Mouse (Mus musculus) intestine, embryonic 16.5 days (tissue): ENCODE data around the gene Sik3. TPM values are rescaled to one million over a fixed set of nuclear protein-coding genes. Genes with fewer than 3 reads are reported as not detected.
"Not testable (repeated sequence)": the region's sequence is repeated elsewhere in the genome, so short reads cannot be mapped to it uniquely, and the experiment has no call there.

ENCODE experiments used
- ATAC-seq: fragments of 200-750 bp; cut with Nextera tagmentation; 2 replicates; pipeline ENCODE4 v1.8.0; 2017; ENCODE audit warnings: moderate TSS enrichment, moderate library complexity
- H3K27ac ChIP-seq: fragments of 300-500 bp; sonication (generic); 2 replicates; pipeline ENCODE4 v1.5.1; 2014; ENCODE audit warnings: mild to moderate bottlenecking, low read length
- H3K27me3 ChIP-seq: fragments of 300-500 bp; sonication (generic); replicated peaks from 2 replicates; pipeline ENCODE4 v1.6.1; 2014; ENCODE audit warnings: low read length, control low read depth, mixed read lengths; ENCODE audit not compliant: control insufficient read depth, insufficient read depth
- H3K36me3 ChIP-seq: fragments of 300-500 bp; sonication (generic); 2 replicates; pipeline ENCODE4 v1.6.1; 2014; ENCODE audit warnings: low read length, control low read depth; ENCODE audit not compliant: control insufficient read depth, insufficient read depth
- H3K4me1 ChIP-seq: fragments of 300-500 bp; sonication (generic); 2 replicates; pipeline ENCODE4 v1.6.1; 2014; ENCODE audit warnings: low read length, control low read depth, mixed read lengths; ENCODE audit not compliant: control insufficient read depth, insufficient read depth
- H3K4me2 ChIP-seq: fragments of 300-500 bp; sonication (generic); 2 replicates; pipeline ENCODE4 v1.6.1; 2014; ENCODE audit warnings: low read depth, low read length, control low read depth
- H3K4me3 ChIP-seq: fragments of 300-500 bp; sonication (generic); 2 replicates; pipeline ENCODE4 v1.5.1; 2014; ENCODE audit warnings: mild to moderate bottlenecking, low read length
- H3K9ac ChIP-seq: fragments of 300-500 bp; sonication (generic); 2 replicates; pipeline ENCODE4 v1.6.1; 2014; ENCODE audit warnings: low read depth, low read length
- H3K9me3 ChIP-seq: fragments of 300-500 bp; sonication (generic); 2 replicates; pipeline ENCODE4 v1.6.1; 2016; ENCODE audit warnings: low read length, control low read depth; ENCODE audit not compliant: control insufficient read depth
- whole genome bisulfite sequencing: fragments of 180-500 bp; shearing (Covaris S2); extraction: QIAGEN DNeasy Blood & Tissue Kit; methylation state at CpG from one replicate; pipeline ENCODE4 v1.1.7; 2014; 5-methylcytosine and 5-hydroxymethylcytosine counted together
- polyA plus RNA-seq: library from polyadenylated mRNA; unstranded; fragments of >200 nt; fragmentation: Nextera tagmentation; extraction: Ambion mirVana; gene quantifications from 2 replicates; pipeline ENCODE4 v1.2.1, GENCODE M21; 2015

Gene Sik3
- polyA plus RNA-seq, 1 experiment from 2014 or later: 5.2 TPM

DNA sequence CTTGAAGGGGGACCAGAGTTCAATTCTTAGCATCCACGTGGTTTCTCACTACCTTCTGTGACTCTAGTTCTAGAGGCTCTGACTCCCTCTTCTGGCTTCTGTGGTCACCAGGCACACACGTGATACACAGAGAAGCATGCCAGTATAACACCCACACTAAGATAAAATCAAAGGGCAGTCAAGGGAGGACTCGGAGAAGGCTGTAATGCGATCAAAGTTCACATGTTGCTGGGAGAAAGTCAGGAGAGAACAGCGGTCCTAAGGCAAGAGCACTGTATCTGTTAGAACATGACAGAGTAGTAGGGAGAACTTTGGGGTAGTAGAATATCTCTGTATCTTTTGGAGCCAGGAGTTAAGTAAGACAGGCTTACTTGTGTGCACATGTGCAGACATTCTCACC, 136.8 kb downstream of the Sik3 start:
- no peaks in the 10 kb centered on the region for H3K9me3 ChIP-seq
- H3K36me3 ChIP-seq: no peaks in the 10 kb centered on the region
- peaks cover 26% of the 10 kb centered on the region for H3K4me1 ChIP-seq
- no peak overlapping the region for H3K9ac ChIP-seq
- no peak overlapping the region for H3K4me3 ChIP-seq
- no peaks in the 10 kb centered on the region for H3K27me3 ChIP-seq
- no peak overlapping the region for H3K4me2 ChIP-seq
- peak; percentile 80 for ATAC-seq
- 0 out of 2 replicates have a peak overlapping the region, but pooled peaks have one; percentile 69 for H3K27ac ChIP-seq
- 61% methylated on average over 5 of the region's 5 CpGs for WGBS

DNA sequence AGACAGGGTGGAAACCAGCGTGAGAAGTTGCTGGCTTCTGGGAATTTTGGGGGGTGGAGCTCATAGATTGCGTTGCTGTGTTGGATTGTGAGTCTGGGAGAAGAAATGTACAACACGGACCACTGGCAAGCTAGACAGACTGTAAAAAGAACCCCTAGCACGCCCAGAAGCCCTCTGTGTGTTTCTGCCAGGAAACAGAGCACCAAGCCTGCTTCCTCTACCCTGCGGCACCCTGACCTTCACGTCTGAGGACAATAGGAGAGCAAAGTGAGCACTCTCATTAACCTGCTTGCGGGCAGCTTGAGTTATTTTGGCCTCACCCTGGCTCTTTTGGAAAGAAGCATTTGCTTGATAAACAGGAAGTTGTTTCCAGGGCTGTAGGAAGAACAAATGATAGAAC, 137.5 kb downstream of the Sik3 start:
- no peak overlapping the region for H3K4me3 ChIP-seq
- H3K4me2 ChIP-seq: no peak overlapping the region
- H3K9me3 ChIP-seq: no peaks in the 10 kb centered on the region
- WGBS: 62% methylated on average over 7 of the region's 7 CpGs
- no peaks in the 10 kb centered on the region for H3K36me3 ChIP-seq
- H3K27ac ChIP-seq: peak overlapping the region; percentile 69; the same call in 1 of the 2 replicates
- H3K9ac ChIP-seq: no peak overlapping the region
- H3K4me1 ChIP-seq: peaks cover 30% of the 10 kb centered on the region
- ATAC-seq: peak; percentile 32; the same call in 1 of the 2 replicates
- H3K27me3 ChIP-seq: no peaks in the 10 kb centered on the region

DNA sequence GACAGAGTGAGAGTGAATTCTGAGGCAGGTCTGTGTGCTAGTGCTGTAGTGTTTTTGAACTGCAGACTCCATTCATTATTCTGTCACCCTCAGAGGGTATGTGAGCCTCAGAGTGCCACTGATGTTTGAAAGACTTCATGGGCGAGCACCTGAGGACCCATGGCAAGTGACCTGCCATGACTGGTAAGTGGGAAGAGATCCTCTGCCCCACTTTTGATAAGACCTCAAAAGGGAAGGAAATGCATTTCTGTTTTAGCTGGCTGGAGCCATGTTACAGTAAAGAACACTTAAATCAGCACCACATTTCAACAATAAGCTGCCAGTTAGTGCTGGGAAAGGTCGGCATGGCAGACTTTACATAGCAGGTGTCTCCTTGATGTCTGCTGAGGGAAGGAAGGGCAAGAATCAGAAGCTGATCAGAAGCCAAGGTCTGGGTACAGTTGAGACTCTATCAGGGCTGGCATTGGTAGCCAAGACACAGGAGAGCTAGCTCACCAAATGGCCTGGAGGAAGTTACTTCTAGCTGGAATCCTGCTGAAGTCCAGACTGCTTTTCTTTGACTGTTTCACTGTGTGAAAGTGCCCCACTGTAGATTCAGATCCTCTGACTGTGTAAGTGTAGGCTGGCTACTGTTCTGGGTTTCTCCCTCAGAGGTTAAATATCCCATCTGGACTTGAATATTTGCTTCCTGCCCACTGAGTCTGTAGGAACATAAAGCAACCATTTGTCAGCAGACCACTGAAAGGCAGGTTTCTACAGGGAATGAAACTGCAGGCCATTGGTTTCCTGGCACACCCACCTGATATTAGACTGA, 138.5 kb downstream of the Sik3 start:
- H3K27ac ChIP-seq: peak overlapping the region; percentile 69
- no peak overlapping the region for H3K4me3 ChIP-seq
- WGBS: 64% methylated on average over 2 of the region's 2 CpGs
- 0 out of 2 replicates have a peak overlapping the region, but pooled peaks have one; percentile 2 for H3K9ac ChIP-seq
- no peak overlapping the region; the same call in 1 of the 2 replicates for H3K4me2 ChIP-seq
- H3K4me1 ChIP-seq: peaks cover 31% of the 10 kb centered on the region
- no peaks in the 10 kb centered on the region for H3K36me3 ChIP-seq
- ATAC-seq: no peak
- no peaks in the 10 kb centered on the region for H3K9me3 ChIP-seq
- H3K27me3 ChIP-seq: no peaks in the 10 kb centered on the region

DNA sequence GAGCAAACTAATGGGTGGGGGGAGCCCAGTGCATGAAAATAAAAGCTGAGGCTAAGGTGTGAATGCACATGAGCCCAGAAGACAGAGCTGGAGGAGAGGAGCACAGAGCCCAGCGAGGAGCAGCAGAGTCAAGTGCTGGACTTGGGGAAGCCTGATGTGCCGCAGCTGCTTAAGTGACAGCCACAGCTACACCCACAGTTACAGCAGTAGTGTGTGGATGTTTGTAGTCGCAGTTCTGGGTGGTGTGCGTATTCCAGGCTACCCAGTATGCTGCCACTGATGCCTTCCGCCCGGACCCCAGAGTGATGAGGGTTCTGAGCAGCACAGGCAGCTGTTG, 139.1 kb downstream of the Sik3 start:
- H3K4me1 ChIP-seq: peaks cover 31% of the 10 kb centered on the region
- no peaks in the 10 kb centered on the region for H3K27me3 ChIP-seq
- H3K4me3 ChIP-seq: no peak overlapping the region
- peak overlapping the region; percentile 69 for H3K27ac ChIP-seq
- WGBS: 45% methylated on average over 6 of the region's 6 CpGs
- H3K36me3 ChIP-seq: no peaks in the 10 kb centered on the region
- peak; percentile 34; the same call in 1 of the 2 replicates for ATAC-seq
- H3K9me3 ChIP-seq: no peaks in the 10 kb centered on the region
- 0 out of 2 replicates have a peak overlapping the region, but pooled peaks have one; percentile 2 for H3K9ac ChIP-seq
- no peak overlapping the region; the same call in 1 of the 2 replicates for H3K4me2 ChIP-seq

DNA sequence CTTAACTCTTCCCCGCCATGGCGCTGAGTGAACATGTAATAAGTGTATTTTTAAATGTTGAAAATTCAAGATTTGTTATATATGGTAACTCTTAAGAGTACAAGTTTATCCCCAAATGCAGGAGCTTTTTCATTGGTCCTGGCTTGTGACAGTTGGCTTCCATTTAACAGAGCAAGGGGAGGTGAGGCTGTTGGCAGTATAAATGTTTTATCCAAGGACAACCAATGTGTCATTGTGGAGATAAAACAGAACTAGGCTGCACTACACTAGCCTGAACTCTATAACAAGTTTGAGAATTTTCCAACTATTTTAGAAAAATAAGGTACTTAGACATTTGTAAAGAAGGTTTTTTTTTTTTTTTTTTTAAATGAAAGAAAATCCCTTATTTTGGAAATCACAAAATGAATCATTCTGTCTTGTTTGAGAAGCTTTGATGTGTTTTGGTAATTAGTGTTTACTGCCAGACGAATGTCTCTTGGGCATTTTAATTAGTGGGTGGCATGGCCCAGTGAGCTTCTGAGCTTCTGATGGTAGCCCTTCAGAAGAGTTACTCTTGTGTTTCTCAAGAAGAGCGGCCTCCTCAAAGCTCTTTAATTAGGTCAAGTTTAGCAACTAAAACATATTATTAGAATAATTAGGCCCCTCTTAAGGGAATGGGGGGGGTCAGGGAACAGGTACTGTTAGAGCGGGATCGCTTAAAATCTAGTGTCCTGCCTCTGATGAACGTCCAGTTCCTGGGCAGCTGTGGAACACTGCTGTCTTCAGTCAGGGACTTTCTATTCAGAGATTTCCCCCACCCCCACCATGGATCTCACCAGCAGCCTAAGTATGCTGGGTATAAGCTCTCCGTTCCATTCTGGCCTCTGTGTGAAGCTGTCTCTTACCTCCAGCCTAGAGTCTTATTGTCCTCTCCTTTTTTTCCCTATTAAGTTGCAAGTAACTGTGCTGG, 139.7 kb downstream of the Sik3 start:
- 66% methylated on average over 8 of the region's 8 CpGs for WGBS
- Histone ChIP-seq H3K4me3 (no peak overlapping the region), H3K27ac (peak overlapping the region; percentile 69), H3K4me1 (peaks cover 31% of the 10 kb centered on the region), H3K9ac (no peak overlapping the region), H3K9me3 (no peaks in the 10 kb centered on the region), H3K4me2 (no peak overlapping the region; the same call in 1 of the 2 replicates), H3K36me3 (no peaks in the 10 kb centered on the region), H3K27me3 (no peaks in the 10 kb centered on the region)
- 0 out of 2 replicates have a peak, but pooled peaks have one; percentile 32 for ATAC-seq

DNA sequence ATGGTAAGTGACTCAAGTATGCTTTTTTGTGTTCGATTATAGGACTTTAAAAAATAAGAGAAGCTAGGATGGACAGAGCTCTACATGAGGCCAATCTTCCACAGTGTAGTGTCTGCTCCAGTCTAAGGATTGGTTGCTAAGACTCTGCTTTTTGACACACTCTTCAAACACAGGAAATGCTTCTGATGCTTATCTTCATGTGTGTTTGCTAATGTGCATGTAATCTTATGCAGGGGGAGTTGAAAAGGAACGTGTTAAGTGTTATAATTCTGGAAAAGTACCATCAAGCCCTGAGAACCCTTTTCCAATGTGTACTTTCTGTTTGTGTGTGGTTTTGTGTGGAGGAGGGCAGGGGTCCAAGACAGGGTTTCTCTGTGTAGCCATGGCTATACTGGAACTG, 141.8 kb downstream of the Sik3 start:
- WGBS: 52% methylated on average over 2 of the region's 2 CpGs
- Histone ChIP-seq H3K4me2 (no peak overlapping the region), H3K36me3 (no peaks in the 10 kb centered on the region), H3K9me3 (no peaks in the 10 kb centered on the region), H3K27ac (no peak overlapping the region), H3K9ac (no peak overlapping the region), H3K27me3 (no peaks in the 10 kb centered on the region), H3K4me1 (peaks cover 34% of the 10 kb centered on the region), H3K4me3 (no peak overlapping the region)
- ATAC-seq: no peak

DNA sequence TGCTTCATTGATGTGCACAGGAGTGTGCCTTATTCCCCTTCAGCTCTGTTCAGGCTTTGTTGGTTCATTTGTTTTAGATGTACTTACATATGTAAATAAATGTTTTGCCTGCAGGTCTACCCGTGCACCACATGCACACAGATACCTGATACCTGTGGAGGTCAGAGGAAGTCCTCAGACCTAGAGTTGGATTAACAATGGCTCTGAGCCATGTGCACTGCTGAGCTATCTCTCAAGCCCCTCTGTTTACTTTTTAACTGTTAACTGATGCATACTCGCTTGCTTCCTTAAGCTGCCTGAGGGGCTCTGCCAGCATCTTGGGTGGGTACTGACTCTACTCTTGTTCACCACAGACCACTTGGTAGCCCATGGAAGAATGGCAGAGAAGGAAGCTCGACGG, 142.4 kb downstream of the Sik3 start:
- Histone ChIP-seq H3K4me1 (peaks cover 28% of the 10 kb centered on the region), H3K4me3 (no peak overlapping the region)
- 45% methylated on average over 4 of the region's 4 CpGs for WGBS

DNA sequence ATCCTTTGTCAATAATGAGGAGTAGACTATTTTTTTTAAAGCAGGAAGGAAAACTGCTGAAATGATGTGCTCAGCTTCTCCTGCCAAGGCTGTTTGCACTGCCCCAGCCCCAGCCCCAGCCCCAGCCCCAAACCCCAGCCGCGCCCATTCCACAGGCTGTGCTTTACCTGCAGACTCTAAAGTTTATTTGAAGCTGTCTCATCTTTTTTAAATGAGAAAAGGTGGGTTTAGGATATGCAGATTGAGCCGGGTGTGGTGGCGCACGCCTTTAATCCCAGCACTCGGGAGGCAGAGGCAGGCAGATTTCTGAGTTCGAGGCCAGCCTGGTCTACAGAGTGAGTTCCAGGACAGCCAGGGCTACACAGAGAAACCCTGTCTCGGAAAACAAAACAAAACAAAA, 143.2 kb downstream of the Sik3 start:
- not testable (repeated sequence) for H3K27ac ChIP-seq, H3K4me3 ChIP-seq, H3K27me3 ChIP-seq, ATAC-seq, H3K9me3 ChIP-seq, H3K9ac ChIP-seq, H3K4me2 ChIP-seq, H3K36me3 ChIP-seq
- H3K4me1 ChIP-seq: peaks cover 21% of the 10 kb centered on the region
- WGBS: 95% methylated on average over 7 of the region's 8 CpGs

More for the DNA sequence above, 142.4 kb downstream of the Sik3 start:
- H3K27me3 ChIP-seq: no peaks in the 10 kb centered on the region
- no peak for ATAC-seq
- no peaks in the 10 kb centered on the region for H3K36me3 ChIP-seq
- H3K9ac ChIP-seq: no peak overlapping the region
- no peak overlapping the region for H3K4me2 ChIP-seq
- H3K9me3 ChIP-seq: no peaks in the 10 kb centered on the region
- no peak overlapping the region for H3K27ac ChIP-seq

DNA sequence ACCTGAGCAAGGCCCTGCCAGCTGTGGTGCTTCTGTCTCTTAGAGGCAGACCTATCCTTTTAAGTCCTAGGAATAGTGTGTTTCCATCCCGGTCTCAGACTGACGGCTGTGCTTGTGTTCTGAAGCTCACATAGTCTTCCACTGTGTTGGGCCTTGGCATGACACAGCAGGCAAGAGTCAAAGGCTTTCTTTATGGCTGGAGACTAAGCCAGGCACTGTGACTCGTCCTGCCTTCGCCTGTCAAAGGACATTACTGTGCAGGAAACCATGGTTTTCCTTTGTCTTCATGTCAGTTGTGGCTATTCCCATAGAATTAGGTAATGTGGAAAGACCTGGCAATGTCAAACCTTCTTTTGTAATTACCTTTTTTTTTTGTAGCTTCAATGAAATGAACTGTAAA, 144.1 kb downstream of the Sik3 start:
- no peaks in the 10 kb centered on the region for H3K9me3 ChIP-seq
- H3K36me3 ChIP-seq: peaks cover 2% of the 10 kb centered on the region; the same call in 1 of the 2 replicates
- H3K4me1 ChIP-seq: peaks cover 13% of the 10 kb centered on the region
- H3K4me2 ChIP-seq: no peak overlapping the region
- ATAC-seq: no peak
- H3K4me3 ChIP-seq: no peak overlapping the region
- no peak overlapping the region for H3K9ac ChIP-seq
- H3K27me3 ChIP-seq: no peaks in the 10 kb centered on the region
- WGBS: 71% methylated on average over 4 of the region's 4 CpGs
- no peak overlapping the region for H3K27ac ChIP-seq
